Mouse (Mus musculus) kidney, adult 8-10 months (tissue): ENCODE results near the gene Mettl6.

Source experiments
- DNase-seq, 2 experiments: peaks; one replicate each; pipeline ENCODE4 v3.0.0; 2022

Mettl6 gene

GRCm38 (mm10) chr14:31431789-31432330 lies 63.0 kb downstream of the Mettl6 start:
- peak; percentile 50 to 67 for DNase-seq

DNA sequence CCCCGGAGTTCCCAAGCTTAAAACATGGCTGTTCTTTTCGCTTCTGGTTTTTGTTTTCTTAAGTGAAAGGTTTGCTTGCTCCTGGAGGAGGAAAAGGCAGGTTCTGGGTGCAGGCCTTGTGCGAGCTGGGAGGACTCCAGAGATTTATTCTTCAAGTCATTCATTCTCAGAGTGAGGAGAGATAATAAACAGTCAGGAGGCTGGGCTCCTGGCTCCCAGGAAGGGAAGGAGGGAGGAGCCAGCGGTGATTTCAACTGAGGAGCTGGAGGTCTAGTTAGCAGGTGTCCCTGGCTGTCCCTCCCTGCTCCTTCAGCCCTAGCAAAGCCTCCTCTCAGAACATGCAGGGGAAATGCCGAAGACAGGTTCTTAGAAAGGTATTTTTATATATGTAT lies 65.8 kb downstream of the Mettl6 start:
- peak in 1 of 2 experiments; percentile 44 for DNase-seq

DNA sequence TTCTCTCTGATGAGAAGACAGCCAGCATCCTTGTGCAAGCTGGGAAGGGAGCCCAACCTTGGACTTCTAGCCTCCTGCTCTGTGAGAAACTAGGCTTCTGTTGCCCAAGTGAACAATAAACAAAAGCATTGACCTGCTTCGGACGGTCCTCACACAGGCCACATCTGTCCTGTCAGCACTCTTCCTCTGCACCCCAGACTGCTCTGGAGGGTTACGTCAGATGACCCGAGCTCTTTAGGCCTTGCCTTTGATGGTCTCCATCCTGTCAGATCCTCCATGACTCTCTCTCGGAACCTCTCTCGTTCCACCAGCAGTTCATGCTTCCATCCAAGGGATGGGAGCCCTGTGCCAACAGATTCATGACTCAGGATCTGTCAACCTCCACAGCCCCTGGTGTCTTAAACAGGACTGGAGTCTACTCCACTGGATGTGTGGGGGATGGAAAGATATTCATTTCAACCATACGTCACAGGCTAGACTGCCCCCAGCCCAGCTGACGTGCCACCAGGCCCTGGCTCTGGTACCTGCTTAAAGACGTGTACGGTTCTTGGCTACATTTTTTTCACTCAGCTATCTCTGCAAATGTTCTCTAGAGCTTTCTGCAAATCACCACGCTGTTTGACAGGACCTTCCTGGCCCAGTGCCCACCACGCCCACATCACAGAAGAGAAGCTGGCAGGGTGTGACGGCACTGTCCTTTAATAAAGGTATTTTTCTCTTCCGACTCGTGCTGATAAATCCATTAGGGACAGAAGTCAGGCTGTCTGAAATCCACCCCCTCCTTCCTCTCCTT lies 66.4 kb downstream of the Mettl6 start:
- peak; percentile 82 to 86 for DNase-seq
